Mouse (Mus musculus) pancreas, adult 10 weeks (tissue): Measurements from ENCODE around the gene Zfp560. TPM values are rescaled to one million over a fixed set of nuclear protein-coding genes. Genes with fewer than 3 reads are reported as not detected.

ENCODE experiments used
- polyA plus RNA-seq: library from polyadenylated mRNA; stranded (reverse); fragments of 350-450 nt; fragmentation: Illumina TruSeq; extraction: RNeasy Lipid Tissue Mini Kit (QIAGEN cat#74804); gene quantifications from one replicate; pipeline ENCODE4 v1.2.3, GENCODE M21; 2015; ENCODE audit warnings: low read depth, low replicate concordance; ENCODE audit not compliant: insufficient read depth

Zfp560 gene
- 7.1 TPM for polyA plus RNA-seq

GRCm38 (mm10) chr9:20384532-20385342 lies at the start of gene Zfp560:
TSS of gene Zfp560 (minus strand) at chr9:20385177.

GRCm38 (mm10) chr9:20335994-20336393 lies 49.0 kb downstream of the Zfp560 start, which contains the start of gene Olfr18:
TSS of gene Olfr18 (minus strand) at chr9:20336094.

GRCm38 (mm10) chr9:20298232-20298631 lies 86.7 kb downstream of the Zfp560 start, which contains the start of gene Olfr873:
TSS of gene Olfr873 (plus strand) at chr9:20298532.

Other genes starting within 250 kb of the Zfp560 start
- gene Olfr870, start 211.1 kb downstream of the Zfp560 start, polyA plus RNA-seq, result not detected
- not detected for gene Olfr871, start 173.0 kb downstream of the Zfp560 start, polyA plus RNA-seq
- not detected for gene Olfr872, start 148.1 kb downstream of the Zfp560 start, polyA plus RNA-seq
- not detected for gene Olfr39, start 102.8 kb downstream of the Zfp560 start, polyA plus RNA-seq
- not detected for gene Olfr873, start 86.6 kb downstream of the Zfp560 start, polyA plus RNA-seq
- not detected for gene Olfr18, start 49.1 kb downstream of the Zfp560 start, polyA plus RNA-seq
- gene Zfp26, start 75.0 kb upstream of the Zfp560 start, polyA plus RNA-seq, result 1.8 TPM
- gene Zfp426, start 107.6 kb upstream of the Zfp560 start, polyA plus RNA-seq, result 3.7 TPM
- gene Zfp266, start 136.2 kb upstream of the Zfp560 start, polyA plus RNA-seq, result 3.6 TPM
- gene Zfp846, start 196.1 kb upstream of the Zfp560 start, polyA plus RNA-seq, result 1.9 TPM